Mouse (Mus musculus) cerebellum, postnatal 25 days (tissue): ENCODE data around the gene Nlgn2.

ENCODE experiments used
- DNase-seq, 2 experiments: peaks; one replicate each; pipeline ENCODE4 v3.0.0; 2021; ENCODE audit warnings: mixed read lengths in 2 of 2

Gene Nlgn2

GRCm38 (mm10) chr11:69837604-69837951 is at the start of gene Nlgn2:
TSS of gene Nlgn2 (minus strand) at chr11:69837784.
- DNase-seq: peak in 1 of 2 experiments; percentile 93

GRCm38 (mm10) chr11:69886907-69887635 is 49.5 kb upstream of the Nlgn2 start:
- DNase-seq: no peak

- DNase-seq: no peak
Measured at GRCm38 (mm10) chr11:69884663-69885062, 47.1 kb upstream of the Nlgn2 start.

GRCm38 (mm10) chr11:69884240-69884639 is 46.7 kb upstream of the Nlgn2 start:
- DNase-seq: no peak

- no peak for DNase-seq
Measured at GRCm38 (mm10) chr11:69883527-69884151, 46.1 kb upstream of the Nlgn2 start.

- DNase-seq: peak; percentile 42 to 64
Measured at GRCm38 (mm10) chr11:69883066-69883465, 45.5 kb upstream of the Nlgn2 start.

- no peak for DNase-seq
Measured at GRCm38 (mm10) chr11:69881787-69882670, 44.4 kb upstream of the Nlgn2 start.

- peak; percentile 83 to 88 for DNase-seq
Measured at GRCm38 (mm10) chr11:69880853-69881603, 43.4 kb upstream of the Nlgn2 start, which contains the start of gene Kctd11. TSS of gene Kctd11 (minus strand) at chr11:69881406.

GRCm38 (mm10) chr11:69880506-69880852 is 42.9 kb upstream of the Nlgn2 start:
- DNase-seq: peak; percentile 63 to 77

- DNase-seq: no peak
Measured at GRCm38 (mm10) chr11:69879711-69880110, 42.1 kb upstream of the Nlgn2 start.

GRCm38 (mm10) chr11:69878952-69879351 is 41.4 kb upstream of the Nlgn2 start:
- DNase-seq: no peak

GRCm38 (mm10) chr11:69878399-69878798 is 40.8 kb upstream of the Nlgn2 start:
- DNase-seq: no peak

GRCm38 (mm10) chr11:69877878-69878277 is 40.3 kb upstream of the Nlgn2 start, which contains the start of gene Tmem95:
TSS of gene Tmem95 (minus strand) at chr11:69878018.
- DNase-seq: peak in 1 of 2 experiments; percentile 26

- peak; percentile 89 to 92 for DNase-seq
Measured at GRCm38 (mm10) chr11:69876867-69877266, 39.3 kb upstream of the Nlgn2 start.

- DNase-seq: no peak
Measured at GRCm38 (mm10) chr11:69876186-69876585, 38.6 kb upstream of the Nlgn2 start.

GRCm38 (mm10) chr11:69872451-69872850 is 34.9 kb upstream of the Nlgn2 start:
- DNase-seq: no peak

GRCm38 (mm10) chr11:69871822-69872221 is 34.2 kb upstream of the Nlgn2 start:
- DNase-seq: no peak

GRCm38 (mm10) chr11:69870289-69871069 is 32.9 kb upstream of the Nlgn2 start:
- no peak for DNase-seq

- DNase-seq: no peak
Measured at GRCm38 (mm10) chr11:69867335-69867734, 29.8 kb upstream of the Nlgn2 start.

GRCm38 (mm10) chr11:69865561-69865960 is 28.0 kb upstream of the Nlgn2 start:
- no peak for DNase-seq

GRCm38 (mm10) chr11:69864138-69864860 is 26.7 kb upstream of the Nlgn2 start:
- DNase-seq: no peak
